In genomic region chr3:67582273-67583124, GRCm38 (mm10) we compare ENCODE assay signal across 8 mouse cellular contexts. TPM values are rescaled to one million over a fixed set of nuclear protein-coding genes. Genes with fewer than 3 reads are reported as not detected.
DNase-seq lines count a peak whose midpoint lies in the region; ATAC-seq lines count a peak whose summit lies in the region.

Mfsd1 (plus strand) TSS chr3:67582741.

- H3K27me3 ChIP-seq in forebrain, embryonic 10.5 days (ENCODE audit: poor library complexity, severe bottlenecking), result 0 out of 2 replicates have a peak, but pooled peaks cover 5% of the 10 kb centered on the region
- H3K27me3 ChIP-seq in heart, embryonic 15.5 days, result no peaks in the 10 kb centered on the region; the same call in 1 of the 2 replicates
- H3K27me3 ChIP-seq in liver, embryonic 15.5 days, result no peaks in the 10 kb centered on the region; the same call in 1 of the 2 replicates
- H3K27me3 ChIP-seq in neural tube, embryonic 12.5 days (replicated peaks), result no peaks in the 10 kb centered on the region

- peak within 1 kb of the TSS; percentile 78 for H3K4me3 ChIP-seq in forebrain, embryonic 10.5 days
- peak within 1 kb of the TSS; percentile 81 for H3K4me3 ChIP-seq in heart, embryonic 15.5 days
- peak within 1 kb of the TSS; percentile 89 for H3K4me3 ChIP-seq in liver, embryonic 15.5 days (replicated peaks)
- peak within 1 kb of the TSS; percentile 88 for H3K4me3 ChIP-seq in neural tube, embryonic 12.5 days

- peaks cover 17% of the 10 kb centered on the region for H3K4me1 ChIP-seq in forebrain, embryonic 10.5 days
- peaks cover 4% of the 10 kb centered on the region; the same call in 1 of the 2 replicates for H3K4me1 ChIP-seq in heart, embryonic 15.5 days (replicated peaks)
- H3K4me1 ChIP-seq in liver, embryonic 15.5 days (replicated peaks), result peaks cover 26% of the 10 kb centered on the region
- peaks cover 9% of the 10 kb centered on the region for H3K4me1 ChIP-seq in neural tube, embryonic 12.5 days

- peak within 1 kb of the TSS; percentile 79 for H3K27ac ChIP-seq in forebrain, embryonic 10.5 days
- H3K27ac ChIP-seq in heart, embryonic 15.5 days, result peak within 1 kb of the TSS; percentile 70
- peak within 1 kb of the TSS; percentile 53; the same call in 1 of the 2 replicates for H3K27ac ChIP-seq in liver, embryonic 15.5 days (replicated peaks)
- no peak within 1 kb of the TSS for H3K27ac ChIP-seq in neural tube, embryonic 12.5 days

- no peaks in the 10 kb centered on the region for H3K9me3 ChIP-seq in forebrain, embryonic 10.5 days
- no peaks in the 10 kb centered on the region for H3K9me3 ChIP-seq in heart, embryonic 15.5 days (replicated peaks)
- no peaks in the 10 kb centered on the region for H3K9me3 ChIP-seq in liver, embryonic 15.5 days (replicated peaks)
- H3K9me3 ChIP-seq in neural tube, embryonic 12.5 days, result no peaks in the 10 kb centered on the region

- DNase-seq in CD8-positive naive resting alpha-beta T cell, adult 2 months (ENCODE audit: low read depth in 2 of 2, low spot score in 2 of 2), result peak; percentile 83 to 88
- peak; percentile 73 for DNase-seq in c-Kit-positive CD71-negative TER-119-negative erythroid progenitor cells, embryonic 14.5 days (ENCODE audit: low read depth)
- peak; percentile 95 for DNase-seq in forebrain, embryonic 10.5 days (ENCODE audit: extremely low spot score, low spot score)
- peak; percentile 86 to 93 for DNase-seq in kidney, postnatal 25 days
- DNase-seq in telencephalon, adult 2 months (ENCODE audit: low read depth, low spot score), result peak; percentile 87

- peak within 1 kb of the TSS; percentile 87 for H3K4me2 ChIP-seq in heart, embryonic 15.5 days
- peak within 1 kb of the TSS; percentile 96 for H3K4me2 ChIP-seq in liver, embryonic 15.5 days
- H3K4me2 ChIP-seq in neural tube, embryonic 12.5 days (replicated peaks), result peak within 1 kb of the TSS; percentile 86

- ATAC-seq in heart, embryonic 15.5 days (replicated peaks; ENCODE audit: insufficient number of reproducible peaks, insufficient read depth, low FRiP score, low read depth), result peak; percentile 86
- peak; percentile 85 for ATAC-seq in liver, embryonic 15.5 days (ENCODE audit: insufficient read depth)
- ATAC-seq in neural tube, embryonic 12.5 days (ENCODE audit: low FRiP score, low read depth), result peak; percentile 93

- peaks cover 11% of the 10 kb centered on the region for H3K36me3 ChIP-seq in forebrain, embryonic 10.5 days (replicated peaks)
- H3K36me3 ChIP-seq in heart, embryonic 15.5 days, result peaks cover 10% of the 10 kb centered on the region; the same call in 1 of the 2 replicates
- H3K36me3 ChIP-seq in liver, embryonic 15.5 days (replicated peaks), result no peaks in the 10 kb centered on the region
- H3K36me3 ChIP-seq in neural tube, embryonic 12.5 days, result peaks cover 3% of the 10 kb centered on the region; the same call in 1 of the 2 replicates

- H3K9ac ChIP-seq in heart, embryonic 15.5 days, result peak within 1 kb of the TSS; percentile 71
- H3K9ac ChIP-seq in liver, embryonic 15.5 days, result peak within 1 kb of the TSS; percentile 66
- H3K9ac ChIP-seq in neural tube, embryonic 12.5 days, result peak within 1 kb of the TSS; percentile 72

- 4% methylated on average over 54 of the region's 54 CpGs for WGBS in forebrain, embryonic 10.5 days
- WGBS in heart, embryonic 15.5 days, result 4% methylated on average over 54 of the region's 54 CpGs
- WGBS in liver, embryonic 15.5 days (ENCODE audit: insufficient replicate concordance), result 3% methylated on average over 54 of the region's 54 CpGs
- WGBS in neural tube, embryonic 12.5 days, result 5% methylated on average over 54 of the region's 54 CpGs

RNA-seq across cellular contexts. Expression of gene Mfsd1, which starts in this region (rescaled TPM):
- 56.4 and 57.1 TPM in 2 replicates for polyA plus RNA-seq in forebrain, embryonic 10.5 days (2016; fragmentation: Nextera tagmentation; extraction: Ambion mirVana)
- 33.1 and 37.7 TPM in 2 replicates for polyA plus RNA-seq in heart, embryonic 15.5 days (2015; fragmentation: Nextera tagmentation; extraction: Ambion mirVana)
- polyA plus RNA-seq in liver, embryonic 15.5 days (2015; fragmentation: Nextera tagmentation; extraction: Ambion mirVana), result 25.3 and 25.5 TPM in 2 replicates
- 53.5 and 53.9 TPM in 2 replicates for polyA plus RNA-seq in neural tube, embryonic 12.5 days (2016; fragmentation: Nextera tagmentation; extraction: Ambion mirVana)
